Mouse (Mus musculus): Measurements from ENCODE around the gene Ier3.

Gene Ier3

DNA sequence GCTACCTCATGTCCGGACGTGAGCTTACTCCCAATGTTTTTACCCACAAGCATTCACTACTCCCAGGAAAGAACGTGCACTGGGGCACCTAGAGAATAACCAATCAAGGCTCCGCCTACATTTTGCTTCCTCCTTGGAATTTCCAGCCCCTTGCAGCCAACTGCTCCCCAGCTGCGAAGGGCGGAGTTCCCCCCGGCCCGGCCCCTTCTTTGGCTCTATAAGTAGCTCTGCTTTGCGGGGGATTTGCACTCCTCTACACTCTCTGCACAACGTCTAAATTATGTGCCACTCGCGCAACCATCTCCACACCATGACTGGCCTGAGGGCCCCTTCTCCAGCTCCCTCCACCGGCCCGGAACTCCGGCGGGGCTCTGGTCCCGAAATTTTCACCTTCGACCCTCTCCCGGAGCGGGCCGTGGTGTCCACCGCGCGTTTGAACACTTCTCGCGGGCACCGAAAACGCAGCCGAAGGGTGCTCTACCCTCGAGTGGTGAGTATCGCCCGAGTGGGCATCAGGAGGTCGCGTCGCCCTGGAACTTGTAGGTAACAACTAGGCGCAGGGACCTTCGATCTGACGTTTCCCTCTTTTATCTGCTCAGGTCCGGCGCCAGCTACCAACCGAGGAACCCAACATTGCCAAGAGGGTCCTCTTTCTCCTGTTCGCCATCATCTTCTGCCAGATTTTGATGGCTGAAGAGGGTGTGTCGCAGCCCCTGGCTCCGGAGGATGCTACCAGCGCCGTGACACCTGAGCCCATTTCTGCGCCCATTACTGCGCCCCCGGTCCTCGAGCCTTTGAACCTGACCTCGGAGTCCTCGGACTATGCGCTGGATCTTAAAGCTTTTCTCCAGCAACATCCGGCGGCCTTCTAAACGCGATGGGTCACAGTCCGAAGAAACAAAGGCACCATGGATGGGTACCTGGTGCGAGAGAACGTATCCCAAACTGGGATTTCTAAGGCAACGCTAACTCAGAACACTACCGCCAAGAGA, at the start of gene Ier3:
TSS of gene Ier3 (plus strand) at position 246 of the 992 bp plus-strand sequence.
- in situ Hi-C loops (cut with MboI), result no loop called here

DNA sequence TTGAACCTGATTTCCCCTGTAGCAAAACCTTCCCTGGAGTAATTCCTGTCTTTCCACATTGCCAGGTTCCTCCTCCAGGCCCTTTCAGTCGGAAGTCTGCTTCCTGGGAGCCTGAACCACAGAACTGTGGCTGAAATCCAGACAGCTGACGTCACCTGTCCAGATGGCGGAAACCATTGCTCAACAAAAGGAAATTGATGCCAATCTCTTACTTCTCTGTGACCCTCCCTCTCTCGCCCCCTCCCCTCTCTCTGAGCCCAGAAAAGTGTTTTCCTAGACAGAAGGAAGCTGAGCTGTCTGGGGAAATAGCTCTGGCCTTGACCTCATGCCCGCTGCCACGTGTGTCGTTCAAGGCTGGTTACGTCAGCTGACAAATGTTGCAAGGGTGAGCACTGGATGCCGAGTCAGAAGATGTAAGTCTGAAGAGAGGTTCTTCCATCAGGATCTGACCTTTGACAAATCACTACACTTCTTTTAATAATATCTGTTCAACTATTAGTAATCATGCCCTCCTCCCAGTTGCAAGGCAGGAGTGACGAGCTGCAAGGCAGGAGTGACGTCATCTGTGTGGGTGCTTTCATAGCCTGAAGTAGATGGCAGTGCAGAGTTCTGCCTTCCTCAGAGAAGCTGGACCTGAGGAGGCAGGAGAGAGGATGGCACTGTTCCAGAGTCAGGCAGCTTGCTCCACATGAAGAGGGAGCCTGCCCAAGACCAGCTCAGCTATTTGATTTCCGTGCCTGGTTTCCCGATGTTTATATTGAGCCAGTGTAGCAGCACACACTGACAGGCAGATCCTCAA, 44.5 kb upstream of the Ier3 start:
- in situ Hi-C loops (cut with MboI), result no loop called here

DNA sequence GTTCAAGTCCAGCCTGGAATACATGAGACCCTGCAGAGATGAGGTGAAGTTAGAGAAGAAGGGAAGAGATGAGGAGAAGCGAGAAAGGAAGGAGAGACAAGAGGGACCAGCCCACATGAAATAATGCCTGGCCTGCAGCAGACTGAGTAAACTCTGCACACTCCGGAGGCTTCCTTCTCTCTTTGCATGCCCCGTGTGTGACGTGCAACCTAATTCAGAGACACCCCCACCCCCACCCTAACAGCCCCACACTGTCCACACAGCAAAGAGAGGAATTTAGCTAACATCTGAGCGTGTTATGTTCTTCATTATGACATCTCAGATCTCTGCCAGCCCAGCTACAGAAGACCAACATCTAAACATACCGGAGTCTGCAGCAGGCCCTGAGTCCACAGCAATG, 42.5 kb upstream of the Ier3 start:
- in situ Hi-C loops (cut with MboI), result no loop called here

DNA sequence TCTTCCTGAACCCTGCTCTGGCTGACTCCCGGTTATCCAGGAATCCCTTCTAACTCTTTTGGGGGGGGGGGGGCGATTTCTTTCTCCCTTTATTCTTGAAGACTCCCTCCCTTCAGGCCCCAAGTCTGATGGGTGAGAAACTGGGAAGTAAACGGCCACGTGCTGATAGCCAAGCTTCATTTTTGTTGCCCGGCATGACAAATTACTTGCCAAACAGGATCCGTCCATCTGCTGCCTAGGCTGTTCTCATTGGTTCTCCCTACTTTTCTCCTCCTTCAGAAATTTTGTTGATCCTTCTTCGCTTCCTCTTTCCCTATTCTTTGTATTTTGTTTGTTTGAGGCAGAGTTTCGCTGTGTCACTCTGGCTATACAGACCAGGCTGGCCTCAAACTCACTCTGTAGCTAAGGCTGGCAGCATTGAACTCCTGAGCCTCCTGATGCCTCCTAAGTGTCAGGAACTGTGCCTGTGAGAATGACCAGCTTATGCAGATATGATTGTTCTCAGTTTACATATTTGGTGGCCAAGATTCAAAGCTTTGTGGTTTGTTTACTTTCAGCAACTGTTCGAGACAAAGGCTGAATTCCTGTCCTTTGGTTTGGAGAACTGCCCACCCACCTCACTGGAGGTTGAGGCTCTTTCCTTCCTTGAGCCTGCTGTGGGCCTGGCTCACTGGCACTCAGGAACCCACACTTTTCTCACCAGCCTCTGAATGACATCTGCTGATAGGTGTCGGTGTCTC, 41.8 kb upstream of the Ier3 start:
- in situ Hi-C loops (cut with MboI), result no loop called here

DNA sequence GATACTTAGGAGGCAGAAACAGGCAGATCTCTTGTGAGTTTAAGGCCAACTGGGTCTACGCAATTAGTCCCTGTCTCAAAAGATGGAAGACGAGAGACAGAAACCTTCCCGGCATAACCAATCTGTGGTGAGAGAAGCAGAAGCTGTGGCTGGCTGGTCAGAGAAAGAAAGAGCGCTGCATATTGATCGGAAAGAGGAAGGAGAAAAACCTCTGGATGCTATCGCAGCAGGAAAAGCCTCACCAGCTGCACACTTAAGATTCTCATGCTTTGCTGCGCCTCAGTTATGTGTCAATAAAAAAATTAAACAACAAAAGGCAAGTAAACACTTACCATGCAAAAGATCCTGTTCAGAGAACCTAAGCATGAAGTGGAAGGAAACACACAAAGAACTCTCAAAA, 41.1 kb upstream of the Ier3 start:
- in situ Hi-C loops (cut with MboI), result no loop called here

DNA sequence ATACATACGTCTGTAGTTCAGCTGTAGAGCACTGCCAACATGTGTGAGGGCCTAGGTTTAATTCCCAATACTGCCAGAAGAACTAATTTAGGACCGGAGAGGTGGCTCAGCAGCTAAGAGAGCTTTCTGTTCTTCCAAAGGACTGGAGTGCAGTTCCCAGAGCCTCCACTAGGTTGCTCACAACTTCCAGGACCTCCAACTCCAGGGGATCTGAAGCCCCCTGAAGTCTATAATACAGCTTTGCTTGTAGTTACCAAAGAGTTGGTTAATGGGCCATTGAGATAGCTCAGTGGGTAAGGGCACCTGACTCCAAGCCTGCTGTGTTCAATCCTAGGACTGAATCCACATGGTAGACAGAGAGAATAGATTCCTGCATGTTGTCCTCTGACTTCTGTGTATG, 39.1 kb upstream of the Ier3 start:
- in situ Hi-C loops (cut with MboI), result no loop called here

DNA sequence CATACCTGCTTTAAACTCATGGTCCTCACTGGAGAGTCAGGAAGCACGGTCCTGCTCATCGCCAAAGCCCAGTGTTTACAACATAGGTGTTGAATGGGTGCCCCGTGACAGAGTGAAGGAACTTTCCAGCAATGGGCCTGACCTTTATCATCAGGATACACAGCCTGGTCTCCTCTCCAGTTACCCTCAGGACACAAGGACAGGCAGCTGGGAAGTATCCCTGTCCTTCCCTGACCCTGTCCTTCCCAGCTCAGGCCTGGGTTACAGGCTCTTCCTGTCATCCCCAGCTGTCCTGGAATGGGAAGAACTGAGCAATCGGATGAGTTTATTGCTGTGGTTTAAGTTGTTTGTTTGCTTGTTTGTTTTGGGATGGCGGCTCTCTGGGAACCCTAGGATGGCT, 38.6 kb upstream of the Ier3 start:
- in situ Hi-C loops (cut with MboI), result no loop called here

DNA sequence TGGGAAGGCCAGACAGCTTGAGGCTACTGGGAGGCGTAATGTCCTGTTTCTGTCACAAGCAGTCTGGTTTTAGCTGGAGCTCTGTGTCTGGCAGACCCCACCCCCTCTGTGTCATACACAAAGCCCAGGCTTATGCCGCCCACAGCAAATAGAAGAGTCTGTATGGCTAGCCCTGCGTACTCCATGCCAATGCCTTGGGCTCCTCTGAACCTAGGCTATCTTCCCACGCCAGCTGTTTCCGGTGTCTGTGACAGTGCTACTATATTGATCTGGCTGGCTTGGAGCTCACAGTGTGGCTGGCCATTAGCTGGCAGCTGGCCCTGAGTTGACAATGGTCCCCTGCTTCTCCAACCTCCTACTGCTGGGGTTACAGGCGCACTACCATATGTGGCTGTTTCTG, 37.5 kb upstream of the Ier3 start:
- in situ Hi-C loops (cut with MboI), result no loop called here

DNA sequence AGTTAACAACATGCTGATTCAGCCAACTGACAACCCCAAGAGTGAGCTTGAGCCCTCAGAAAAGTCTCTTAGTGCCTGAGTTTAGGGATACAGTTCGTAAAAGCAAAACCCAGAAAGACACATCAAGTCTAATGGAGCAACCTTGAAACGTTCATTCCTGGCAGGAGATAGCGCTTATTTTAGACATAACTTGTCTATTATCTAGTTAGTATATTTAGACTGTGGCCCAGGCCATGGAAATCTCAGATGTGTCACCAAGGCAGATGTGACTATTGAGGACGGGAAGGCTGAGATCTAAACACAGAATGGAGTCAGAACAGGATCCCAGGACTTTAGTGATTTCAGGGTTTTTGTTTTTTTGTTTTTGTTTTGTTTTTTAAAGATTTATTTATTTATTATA, 36.3 kb upstream of the Ier3 start:
- in situ Hi-C loops (cut with MboI), result no loop called here

DNA sequence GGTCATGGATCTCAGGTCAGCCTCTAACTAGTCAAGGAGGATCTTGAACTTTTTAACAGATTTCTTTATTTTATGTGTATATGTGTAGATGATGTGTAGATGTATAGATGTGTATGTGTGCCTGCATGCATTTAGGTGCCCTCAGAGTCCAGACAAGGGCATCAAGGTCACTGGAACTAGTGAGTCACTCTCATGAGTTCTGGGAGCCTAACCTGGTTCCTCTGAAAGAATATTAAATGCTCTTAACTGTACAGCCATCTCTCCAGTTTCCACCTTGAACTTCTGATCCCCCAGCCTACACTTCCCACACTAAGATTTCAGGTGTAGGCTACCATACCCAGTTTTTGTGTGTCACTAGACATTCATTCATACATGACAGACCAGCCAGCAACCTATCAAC, 34.0 kb upstream of the Ier3 start:
- in situ Hi-C loops (cut with MboI), result no loop called here

DNA sequence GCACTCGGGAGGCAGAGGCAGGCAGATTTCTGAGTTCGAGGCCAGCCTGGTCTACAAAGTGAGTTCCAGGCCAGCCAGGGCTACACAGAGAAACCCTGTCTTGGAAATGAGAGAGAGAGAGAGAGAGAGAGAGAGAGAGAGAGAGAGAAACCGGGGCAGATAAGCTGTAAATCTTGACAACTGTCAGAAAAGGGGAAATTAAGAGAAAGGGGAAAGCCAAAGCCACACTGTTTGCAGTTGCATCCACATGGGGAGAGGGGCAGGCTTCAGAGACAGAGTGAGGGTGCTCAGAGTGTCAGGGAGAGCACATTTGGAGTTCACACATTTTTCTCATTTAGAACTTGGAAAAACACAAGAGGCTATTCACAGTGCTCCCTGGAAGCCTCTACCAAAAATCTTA, 33.5 kb upstream of the Ier3 start:
- in situ Hi-C loops (cut with MboI), result no loop called here

DNA sequence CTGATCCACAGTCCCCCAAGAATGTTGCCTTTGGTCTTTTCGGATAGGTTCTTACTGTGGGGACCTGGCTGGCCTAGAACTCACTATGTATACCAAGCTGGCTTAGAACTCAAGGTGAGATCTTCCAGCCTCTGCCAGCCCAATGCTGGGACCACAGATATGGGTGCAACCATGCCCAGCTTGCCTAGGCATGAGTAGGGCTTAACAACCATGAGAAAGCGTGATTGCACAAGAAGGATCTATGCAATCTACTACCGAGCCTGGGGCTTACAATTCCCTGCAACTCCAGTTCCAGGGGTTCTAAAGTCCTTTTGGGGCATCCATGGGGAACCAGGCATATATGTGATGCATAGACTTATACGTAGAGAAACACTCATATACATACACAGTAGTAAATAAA, 30.6 kb upstream of the Ier3 start:
- in situ Hi-C loops (cut with MboI), result no loop called here

DNA sequence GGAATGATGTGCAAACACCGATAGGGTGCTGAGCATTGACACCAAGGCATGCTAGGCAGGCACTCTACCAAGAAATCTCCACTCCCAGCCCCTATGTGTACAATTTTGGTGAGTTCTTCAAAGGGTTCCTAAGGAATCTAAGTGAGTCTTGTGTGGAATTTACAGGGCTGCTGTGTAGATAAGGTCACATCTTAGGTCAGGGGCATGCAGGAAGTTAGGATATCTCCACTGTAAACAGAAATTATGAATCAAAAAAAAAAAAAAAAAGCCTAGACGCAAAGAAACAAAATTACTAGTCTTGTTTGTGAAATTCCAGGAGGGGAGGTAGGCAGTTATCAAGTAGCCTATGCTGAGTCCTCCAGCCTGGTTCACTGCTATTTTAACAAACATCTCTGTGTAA, 28.6 kb upstream of the Ier3 start:
- in situ Hi-C loops (cut with MboI), result no loop called here

DNA sequence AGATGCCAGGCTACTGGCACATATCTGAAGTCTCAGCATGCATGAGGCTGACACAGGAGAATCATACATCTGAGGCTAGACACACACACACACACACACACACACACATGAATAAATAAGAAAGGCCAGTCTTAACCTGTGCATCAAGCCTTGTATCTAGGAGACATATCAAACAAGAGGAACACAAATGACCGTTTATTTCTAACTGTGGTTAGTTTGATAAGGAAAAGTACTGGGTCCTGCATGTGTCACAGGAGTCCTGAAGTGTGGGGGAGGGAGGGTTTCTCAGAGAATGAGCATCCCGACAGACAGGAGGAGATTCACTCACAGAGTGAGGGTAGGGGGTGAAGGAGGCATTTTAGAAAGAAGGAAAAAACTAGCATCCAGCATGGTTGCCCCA, 26.4 kb upstream of the Ier3 start:
- in situ Hi-C loops (cut with MboI), result no loop called here

DNA sequence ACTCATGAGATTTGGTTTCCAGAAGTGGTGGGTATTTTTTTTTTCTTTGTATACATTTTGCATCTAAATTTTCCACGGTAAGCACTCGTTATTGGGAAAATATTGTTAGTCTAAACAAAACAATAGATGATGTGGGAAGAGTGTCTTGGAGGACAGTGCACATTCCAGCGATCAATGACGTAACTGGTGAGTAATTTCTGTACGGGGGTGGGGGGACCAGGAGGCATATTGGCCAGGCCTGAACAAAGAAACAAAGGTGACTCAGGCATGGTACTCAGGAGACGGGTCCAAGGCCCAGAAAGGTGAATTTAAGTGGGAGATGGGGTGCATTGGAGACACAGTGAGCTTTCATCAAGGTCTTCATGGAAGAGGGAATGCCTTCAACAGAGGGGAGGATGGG, 25.8 kb upstream of the Ier3 start:
- in situ Hi-C loops (cut with MboI), result no loop called here

DNA sequence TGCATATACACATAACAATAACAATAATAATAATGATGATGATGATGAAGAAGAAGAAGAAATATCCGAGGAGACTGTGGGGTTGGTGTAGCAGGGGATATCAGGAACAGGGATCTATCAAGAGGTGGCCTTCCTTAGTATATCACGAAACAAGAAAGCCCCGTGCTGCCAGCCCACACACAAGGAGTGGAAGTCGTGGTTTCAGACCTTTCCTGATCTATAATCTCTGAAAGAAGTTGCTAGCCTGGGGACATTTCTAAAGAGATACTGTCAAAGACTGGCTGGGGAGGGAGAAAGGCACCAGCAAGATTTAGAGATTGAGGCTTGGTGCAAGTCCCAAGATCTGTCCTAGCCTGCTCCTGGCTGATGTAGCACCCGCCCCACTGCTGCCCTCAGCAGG, 24.6 kb upstream of the Ier3 start:
- in situ Hi-C loops (cut with MboI), result no loop called here

DNA sequence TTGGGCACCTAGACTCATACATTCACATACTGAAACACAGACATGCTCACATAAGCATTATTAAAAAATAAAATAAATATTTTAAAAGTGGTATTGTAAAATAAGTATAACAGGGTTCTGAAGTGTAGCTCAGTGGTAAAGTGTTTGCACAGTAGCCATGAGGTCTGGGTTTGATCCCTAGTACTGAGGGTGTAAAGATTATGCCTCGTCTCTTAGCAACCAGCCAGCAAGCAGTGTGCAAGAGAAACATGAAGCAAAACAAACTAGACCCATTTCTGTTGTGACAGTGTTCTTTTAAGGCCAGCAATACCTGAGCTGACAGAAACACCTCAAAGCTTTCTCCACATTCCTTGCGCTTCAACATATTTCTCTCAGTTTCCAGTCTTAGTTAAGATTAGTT, 20.6 kb upstream of the Ier3 start:
- in situ Hi-C loops (cut with MboI), result no loop called here

DNA sequence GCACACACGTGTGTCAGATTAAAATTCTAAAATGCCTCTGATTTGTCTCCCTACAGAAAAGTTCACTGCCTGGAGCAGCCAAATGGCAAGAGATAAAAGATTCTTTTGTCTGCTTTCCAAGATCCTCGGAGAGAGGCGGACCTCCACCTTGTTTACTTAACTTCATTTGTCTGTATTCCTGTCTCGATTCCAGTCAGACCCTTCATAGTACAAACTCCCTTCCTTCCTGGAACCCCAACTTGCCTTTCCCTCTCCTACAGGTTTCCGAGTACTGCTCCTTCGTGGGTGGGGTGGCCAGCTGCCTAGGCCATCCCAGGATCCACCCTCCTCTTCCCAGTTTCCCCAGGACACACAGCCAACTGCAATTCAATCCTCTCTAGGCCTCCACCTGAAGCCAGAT, 18.5 kb upstream of the Ier3 start:
- in situ Hi-C loops (cut with MboI), result no loop called here

DNA sequence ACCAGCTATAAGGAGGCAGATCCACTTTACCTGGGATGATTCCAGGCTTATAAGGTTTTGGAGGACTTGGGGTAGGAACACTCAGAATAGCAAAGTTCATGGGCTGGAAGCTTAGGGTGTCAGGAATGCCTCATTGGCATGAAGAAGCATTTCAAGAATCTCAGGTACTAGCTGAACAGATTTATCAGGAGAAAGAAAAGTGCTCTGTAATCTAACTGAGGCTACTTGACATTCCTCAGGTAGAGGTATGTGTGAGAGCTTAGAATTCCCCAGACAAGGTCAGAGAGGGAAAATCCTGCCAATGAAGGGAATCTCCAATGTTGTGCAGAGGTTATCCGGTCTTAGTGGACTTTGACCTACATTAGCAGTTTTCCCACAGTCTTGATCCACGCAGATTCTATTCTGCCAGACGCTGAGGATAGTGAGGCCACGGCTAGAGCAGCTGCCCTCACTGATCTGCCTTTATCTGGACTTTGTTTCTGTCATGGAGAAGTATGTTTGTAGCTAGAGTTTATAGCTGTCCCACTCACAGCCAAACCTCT, 17.6 kb upstream of the Ier3 start:
- in situ Hi-C loops (cut with MboI), result no loop called here

DNA sequence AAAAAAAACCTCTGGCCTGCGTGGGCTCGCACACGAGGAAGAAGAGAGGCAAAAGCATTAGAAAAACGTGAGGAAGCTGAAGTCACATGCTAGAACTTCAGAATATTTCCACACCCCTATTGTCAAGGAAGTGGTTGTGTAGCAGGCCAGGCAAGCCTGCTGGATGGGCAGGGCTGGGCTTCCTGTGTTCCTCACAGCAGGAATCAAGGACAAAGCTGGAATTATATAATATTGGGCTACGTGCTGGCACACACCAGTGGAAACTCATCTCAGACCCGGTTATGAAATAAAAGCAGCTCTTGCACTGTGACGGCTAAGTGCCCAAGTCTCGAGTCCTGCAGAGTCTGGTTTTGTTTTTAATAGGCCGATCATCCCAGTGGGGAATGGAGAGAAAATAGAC, 13.4 kb upstream of the Ier3 start:
- in situ Hi-C loops (cut with MboI), result no loop called here

DNA sequence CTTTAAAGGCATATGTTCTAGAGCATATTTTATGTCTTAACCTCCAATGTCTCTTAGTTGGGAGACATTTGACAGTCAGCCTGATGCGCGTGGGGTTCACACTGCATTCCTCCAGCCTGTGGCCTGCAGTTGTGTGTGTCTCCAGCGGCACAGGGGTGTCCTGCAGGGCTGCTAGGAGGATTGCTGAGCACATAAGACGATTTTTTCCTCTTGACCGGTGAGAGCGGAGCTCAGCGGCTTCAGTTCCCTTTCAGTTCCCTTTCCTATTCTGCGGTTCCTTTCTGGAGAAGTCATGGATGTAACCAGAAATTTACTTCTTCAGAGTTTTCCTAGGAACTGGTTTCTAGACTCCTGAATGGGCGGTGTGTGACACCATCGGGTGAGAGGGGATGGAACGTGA, 12.1 kb upstream of the Ier3 start:
- in situ Hi-C loops (cut with MboI), result no loop called here
